Mouse (Mus musculus) heart, embryonic 12.5 days (tissue): ENCODE measurements at regions not wholly inside any gene's neighbourhood (a gene's known extent, or its start where the extent isn't known, plus 50 kb on each side); places are given as distances from the start of the nearest gene placed in this dataset.
"Not testable (repeated sequence)": the region's sequence is repeated elsewhere in the genome, so short reads cannot be mapped to it uniquely, and the experiment has no call there.

ENCODE experiments used
- ATAC-seq: fragments of 200-750 bp; cut with Nextera tagmentation; 2 replicates; pipeline ENCODE4 v1.8.0; 2017; ENCODE audit warnings: moderate TSS enrichment, moderate library complexity; ENCODE audit not compliant: insufficient number of reproducible peaks, low FRiP score
- H3K27ac ChIP-seq: fragments of 300-500 bp; sonication (generic); 2 replicates; pipeline ENCODE4 v1.5.1; 2016; ENCODE audit warnings: mild to moderate bottlenecking, moderate library complexity; ENCODE audit not compliant: poor library complexity, severe bottlenecking
- H3K27me3 ChIP-seq: fragments of 300-500 bp; sonication (generic); replicated peaks from 2 replicates; pipeline ENCODE4 v1.6.1; 2016; ENCODE audit warnings: mild to moderate bottlenecking, moderate library complexity
- H3K36me3 ChIP-seq: fragments of 300-500 bp; sonication (generic); 2 replicates; pipeline ENCODE4 v1.6.1; 2016; ENCODE audit warnings: mild to moderate bottlenecking, moderate library complexity
- H3K4me1 ChIP-seq: fragments of 300-500 bp; sonication (generic); replicated peaks from 2 replicates; pipeline ENCODE4 v1.6.1; 2016; ENCODE audit warnings: mild to moderate bottlenecking
- H3K4me2 ChIP-seq: fragments of 300-500 bp; sonication (generic); 2 replicates; pipeline ENCODE4 v1.6.1; 2016; ENCODE audit warnings: mild to moderate bottlenecking, moderate library complexity
- H3K4me3 ChIP-seq: fragments of 300-500 bp; sonication (generic); 2 replicates; pipeline ENCODE4 v1.5.1; 2016; ENCODE audit warnings: mild to moderate bottlenecking
- H3K9ac ChIP-seq: fragments of 300-500 bp; sonication (generic); 2 replicates; pipeline ENCODE4 v1.6.1; 2016; ENCODE audit warnings: mild to moderate bottlenecking, moderate library complexity
- H3K9me3 ChIP-seq: fragments of 300-500 bp; sonication (generic); replicated peaks from 2 replicates; pipeline ENCODE4 v1.6.1; 2016; ENCODE audit warnings: mild to moderate bottlenecking, moderate library complexity
- WGBS: fragments of 180-500 bp; shearing (Covaris S2); methylation state at CpG from one replicate; pipeline ENCODE4 v1.1.7; 2016; 5-methylcytosine and 5-hydroxymethylcytosine counted together

- H3K9me3 ChIP-seq: no peaks in the 10 kb centered on the region
- H3K27ac ChIP-seq: no peak overlapping the region
- no peaks in the 10 kb centered on the region for H3K4me1 ChIP-seq
- no peaks in the 10 kb centered on the region for H3K27me3 ChIP-seq
- no peak for ATAC-seq
- no peaks in the 10 kb centered on the region for H3K36me3 ChIP-seq
- no peak overlapping the region for H3K4me2 ChIP-seq
- H3K9ac ChIP-seq: no peak overlapping the region
- no peak overlapping the region for H3K4me3 ChIP-seq
- WGBS: 79% methylated on average over 3 of the region's 3 CpGs
Measured at GRCm38 (mm10) chr8:39348956-39349355, 1325.9 kb upstream of the Adam24 start.

GRCm38 (mm10) chr8:39355412-39355811 lies 1319.5 kb upstream of the Adam24 start:
- H3K4me1 ChIP-seq: no peaks in the 10 kb centered on the region
- H3K27me3 ChIP-seq: no peaks in the 10 kb centered on the region
- no peaks in the 10 kb centered on the region for H3K9me3 ChIP-seq
- H3K4me2 ChIP-seq: no peak overlapping the region
- no peak overlapping the region for H3K4me3 ChIP-seq
- ATAC-seq: no peak
- no peak overlapping the region for H3K27ac ChIP-seq
- no peak overlapping the region for H3K9ac ChIP-seq
- 75% methylated on average over 3 of the region's 3 CpGs for WGBS
- no peaks in the 10 kb centered on the region for H3K36me3 ChIP-seq

- WGBS: 71% methylated on average over 1 of the region's 1 CpGs
- Histone ChIP-seq H3K9ac (no peak overlapping the region), H3K4me1 (no peaks in the 10 kb centered on the region), H3K27me3 (no peaks in the 10 kb centered on the region), H3K27ac (no peak overlapping the region), H3K36me3 (no peaks in the 10 kb centered on the region), H3K4me2 (no peak overlapping the region), H3K4me3 (no peak overlapping the region), H3K9me3 (no peaks in the 10 kb centered on the region)
- ATAC-seq: no peak
Measured at GRCm38 (mm10) chr8:39357111-39357510, 1317.8 kb upstream of the Adam24 start.

- no peak overlapping the region for H3K4me2 ChIP-seq
- H3K27ac ChIP-seq: no peak overlapping the region
- no peak for ATAC-seq
- WGBS: 78% methylated on average over 3 of the region's 3 CpGs
- no peaks in the 10 kb centered on the region for H3K9me3 ChIP-seq
- H3K4me3 ChIP-seq: no peak overlapping the region
- no peaks in the 10 kb centered on the region for H3K27me3 ChIP-seq
- H3K4me1 ChIP-seq: no peaks in the 10 kb centered on the region
- H3K9ac ChIP-seq: no peak overlapping the region
- H3K36me3 ChIP-seq: no peaks in the 10 kb centered on the region
Measured at GRCm38 (mm10) chr8:39357865-39358264, 1317.0 kb upstream of the Adam24 start.

GRCm38 (mm10) chr8:39366346-39366745 lies 1308.5 kb upstream of the Adam24 start:
- not testable (repeated sequence) for H3K27ac ChIP-seq, H3K36me3 ChIP-seq, H3K9me3 ChIP-seq, H3K4me1 ChIP-seq, H3K9ac ChIP-seq, ATAC-seq, H3K4me3 ChIP-seq, H3K27me3 ChIP-seq, H3K4me2 ChIP-seq
- 72% methylated on average over 2 of the region's 2 CpGs for WGBS
